Mouse (Mus musculus): ENCODE measurements around the gene Zscan4-ps3.
"Not testable (repeated sequence)": the region's sequence is repeated elsewhere in the genome, so short reads cannot be mapped to it uniquely, and the experiment has no call there.

The Zscan4-ps3 gene

DNA sequence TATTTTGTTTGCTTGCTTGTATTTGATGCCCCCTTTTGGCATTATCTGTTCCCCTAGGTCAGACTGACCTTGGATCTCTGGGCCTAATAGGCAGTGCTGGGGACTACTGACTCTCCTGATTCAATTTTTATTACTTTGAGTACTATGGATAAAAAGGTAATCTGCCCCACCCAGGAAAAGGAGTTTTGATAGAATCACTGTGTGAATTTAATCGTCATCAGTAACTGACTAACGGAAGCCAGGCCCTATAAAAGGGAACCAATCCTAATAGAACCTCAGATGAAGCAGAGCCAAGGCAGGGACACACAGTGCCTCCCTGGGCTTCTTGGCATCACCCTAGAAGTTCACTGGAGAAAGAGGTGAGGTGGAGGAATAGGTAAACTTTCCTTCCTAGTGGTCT, at the start of gene Zscan4-ps3:
TSS of gene Zscan4-ps3 (plus strand) at position 301 of the 400 bp plus-strand sequence.
- not testable (repeated sequence) for DNase-seq (ENCODE audit: low spot score)

DNA sequence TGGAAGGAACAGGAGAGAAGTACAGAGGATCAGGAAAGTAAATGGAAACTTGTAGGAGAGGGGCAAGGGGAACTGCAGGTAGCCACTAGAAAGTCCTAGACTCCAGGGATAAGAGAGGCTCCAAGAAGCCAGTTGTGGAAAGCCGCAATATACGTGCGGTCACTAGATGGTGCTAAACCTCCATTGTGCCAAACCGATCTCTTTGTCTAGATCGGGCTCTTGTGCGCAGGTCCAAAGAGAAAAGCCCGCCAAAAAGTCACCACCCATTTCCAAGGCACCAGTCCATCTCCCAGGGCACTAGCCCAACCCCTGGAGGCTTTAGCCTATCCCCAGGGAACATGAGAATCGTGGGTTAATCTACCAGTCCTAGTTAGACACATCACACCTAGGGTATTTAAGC, 8.0 kb downstream of the Zscan4-ps3 start:
- not testable (repeated sequence) for DNase-seq (ENCODE audit: low spot score)
